Mouse (Mus musculus): ENCODE data around the gene Cyfip2.
A peak's percentile ranks its signal among the peaks of the same experiment; 100 is the strongest.

Gene Cyfip2

DNA sequence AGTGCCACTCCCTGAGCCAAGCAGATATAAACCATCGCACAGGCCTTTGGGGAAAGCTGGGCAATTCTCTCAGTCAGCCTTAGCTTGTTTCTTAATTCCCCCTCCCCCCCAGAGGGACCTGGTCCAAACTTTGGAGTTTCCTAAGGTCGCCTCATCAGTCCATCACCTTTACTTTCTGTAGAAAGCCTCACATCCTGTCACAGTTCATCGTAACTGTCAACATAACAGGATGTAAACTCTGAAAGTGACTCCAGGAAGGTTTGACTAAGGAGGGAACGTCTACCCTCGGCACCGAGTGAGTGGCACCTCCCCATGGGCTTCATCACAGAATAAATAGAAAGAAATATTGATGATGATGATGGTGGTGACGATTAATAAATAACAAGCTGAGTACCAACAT lies 4.9 kb downstream of the Cyfip2 start:
- no peak for DNase-seq

DNA sequence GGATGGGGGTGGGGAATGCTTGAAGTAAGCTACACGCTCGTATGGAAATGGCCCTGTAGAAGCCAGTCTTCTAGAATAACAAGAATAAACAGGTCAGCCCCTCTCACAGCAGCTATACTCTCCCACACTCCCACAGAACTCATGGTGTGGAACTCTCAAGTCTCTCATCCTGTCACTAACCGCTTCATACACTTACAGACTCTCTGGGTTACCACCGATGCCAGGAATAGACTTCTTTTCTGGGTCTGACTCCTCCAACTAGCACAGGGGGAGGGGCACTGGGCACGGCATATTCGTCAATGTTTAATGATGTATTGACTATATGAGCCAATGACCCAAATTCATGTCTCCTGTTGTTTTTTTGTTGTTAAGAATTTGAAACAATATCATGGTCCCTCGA lies 5.9 kb downstream of the Cyfip2 start:
- no peak for DNase-seq

DNA sequence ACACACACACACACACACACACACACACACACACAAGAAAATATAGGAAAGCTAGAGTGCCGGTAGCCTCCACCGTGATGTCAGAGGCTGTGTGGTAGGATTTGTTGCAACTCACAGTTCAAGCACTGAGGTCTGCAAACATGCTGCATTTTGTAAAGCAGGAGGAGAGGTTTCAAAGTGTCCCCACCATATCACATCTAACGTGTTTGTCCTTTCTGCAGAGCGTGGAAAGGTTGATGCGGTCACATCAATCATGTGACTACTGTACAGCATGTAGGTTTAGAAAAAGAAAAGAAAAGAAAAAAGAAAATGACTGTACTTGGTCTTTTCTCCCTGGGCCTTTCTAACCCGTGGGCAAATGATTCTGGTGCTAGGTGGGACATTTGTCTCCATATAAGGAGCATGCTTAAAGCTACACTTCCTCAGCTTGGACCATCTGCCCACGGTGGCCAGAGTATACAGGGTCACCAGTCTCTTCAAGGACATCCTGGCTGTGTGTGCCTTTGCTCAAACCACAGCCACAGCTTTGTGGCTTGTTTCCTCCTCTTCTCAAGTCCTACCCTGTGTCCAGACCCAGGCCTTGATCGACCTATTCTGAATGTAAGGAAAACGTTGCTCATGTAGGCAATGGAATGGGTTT lies 6.7 kb downstream of the Cyfip2 start:
- no peak for DNase-seq

DNA sequence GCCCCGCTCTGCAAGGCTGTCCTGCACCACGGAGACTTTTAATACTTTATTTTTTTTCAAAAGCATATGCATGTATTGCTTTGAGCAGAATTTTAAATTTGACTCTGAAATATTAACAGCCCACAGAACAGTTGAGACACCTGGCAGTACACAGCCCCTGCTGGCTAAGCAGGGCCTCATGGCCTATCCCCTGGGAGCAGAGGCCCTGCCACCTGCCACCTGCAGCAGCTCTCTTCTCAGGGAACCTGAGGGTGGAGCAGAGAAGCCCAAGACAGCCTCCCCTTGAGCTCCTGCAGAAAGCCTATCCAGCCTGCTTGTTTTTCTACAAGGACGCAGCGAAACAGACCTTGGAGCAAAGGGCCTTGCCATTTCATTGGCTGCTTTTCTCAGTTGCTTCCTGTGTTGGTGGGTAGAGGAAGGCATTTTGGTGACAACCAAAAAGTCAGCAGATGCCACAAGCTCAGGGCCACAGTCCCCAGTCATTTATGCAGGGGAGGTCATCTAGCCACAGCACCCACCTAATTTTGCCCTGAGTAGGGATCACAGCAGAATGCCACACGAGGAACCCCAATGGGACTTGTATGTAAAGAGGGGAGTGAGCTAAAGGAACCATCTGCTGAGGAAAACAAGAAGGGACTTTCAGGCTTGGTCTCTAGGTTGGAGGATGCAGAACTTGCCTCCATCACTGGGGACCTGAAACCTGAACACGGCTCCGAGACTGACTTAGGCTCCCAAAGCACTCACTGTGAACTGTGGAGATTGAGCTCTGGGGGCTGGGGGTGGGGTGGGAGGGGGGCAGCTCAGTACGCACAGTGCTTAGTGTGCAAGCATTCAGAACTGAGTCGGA lies 7.6 kb downstream of the Cyfip2 start:
- DNase-seq = no peak

DNA sequence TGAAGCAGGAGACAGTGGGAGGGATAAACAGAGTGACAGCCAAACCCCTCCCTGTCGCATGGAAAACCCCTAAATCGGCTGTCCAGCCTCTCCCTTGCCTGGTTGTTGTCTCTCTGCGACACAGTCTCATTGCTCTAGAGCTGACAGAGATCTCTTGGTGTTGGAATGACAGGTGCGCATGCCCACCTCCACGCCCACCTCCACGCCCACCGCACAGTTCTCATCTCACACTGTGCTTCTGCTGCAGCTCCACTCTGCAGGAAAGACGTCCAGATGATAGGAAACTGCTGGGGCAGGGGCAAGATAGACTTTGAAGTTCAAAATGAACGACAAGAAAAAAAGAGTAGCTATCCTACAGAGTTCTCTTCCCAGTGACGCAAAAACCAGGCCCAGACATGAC lies 8.6 kb downstream of the Cyfip2 start:
- DNase-seq = no peak

DNA sequence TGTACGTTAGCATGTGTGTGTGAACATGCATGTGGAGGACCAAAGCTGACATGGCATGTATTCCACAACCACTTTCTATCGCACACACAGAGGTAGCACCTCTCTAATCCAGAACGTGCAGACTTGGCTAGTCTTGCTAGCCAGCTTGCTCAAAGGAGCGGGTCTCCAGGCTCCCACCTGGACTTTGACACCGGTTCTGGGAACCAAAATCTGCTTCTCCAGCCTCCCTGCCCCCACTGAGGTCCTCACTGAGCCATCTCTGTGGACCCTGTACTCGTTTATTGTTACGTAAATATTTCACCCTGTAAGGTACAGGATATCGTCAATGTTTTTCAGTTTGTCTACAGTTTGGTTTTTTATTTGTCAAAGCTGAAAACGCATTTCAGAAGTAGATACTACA lies 10.2 kb downstream of the Cyfip2 start:
- DNase-seq = no peak

DNA sequence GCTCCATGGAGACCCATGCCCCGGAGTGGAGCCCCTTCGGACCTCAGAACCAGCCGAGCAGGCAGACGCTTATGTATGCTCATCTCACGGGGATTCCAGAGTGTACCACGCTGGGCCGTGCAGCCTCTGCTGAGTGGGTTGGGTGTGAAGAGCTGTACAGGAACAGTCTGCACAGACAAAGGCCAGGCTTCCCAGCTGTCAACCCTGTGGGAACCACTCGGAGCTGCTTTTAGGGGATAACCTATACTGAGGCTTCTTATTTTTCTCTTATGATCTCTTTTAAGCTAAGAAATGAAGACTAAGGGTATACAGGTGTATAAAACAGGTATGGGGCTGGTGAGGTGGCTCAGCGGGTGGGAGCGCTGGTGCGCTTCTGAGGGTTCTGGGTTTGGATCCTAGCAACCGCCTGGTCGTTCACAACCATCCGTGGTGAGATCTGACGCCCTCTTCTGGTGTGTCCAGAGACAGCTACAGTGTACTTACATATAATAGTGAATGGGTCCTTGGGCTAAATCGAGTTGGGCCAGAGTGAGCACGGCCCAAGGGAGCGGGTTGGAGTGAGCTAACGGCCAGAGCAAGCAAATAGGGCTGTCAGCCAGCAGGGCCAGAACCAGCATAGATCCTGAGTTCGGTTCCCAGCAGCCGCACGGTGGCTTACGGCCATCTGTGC lies 10.9 kb downstream of the Cyfip2 start:
- no peak for DNase-seq

DNA sequence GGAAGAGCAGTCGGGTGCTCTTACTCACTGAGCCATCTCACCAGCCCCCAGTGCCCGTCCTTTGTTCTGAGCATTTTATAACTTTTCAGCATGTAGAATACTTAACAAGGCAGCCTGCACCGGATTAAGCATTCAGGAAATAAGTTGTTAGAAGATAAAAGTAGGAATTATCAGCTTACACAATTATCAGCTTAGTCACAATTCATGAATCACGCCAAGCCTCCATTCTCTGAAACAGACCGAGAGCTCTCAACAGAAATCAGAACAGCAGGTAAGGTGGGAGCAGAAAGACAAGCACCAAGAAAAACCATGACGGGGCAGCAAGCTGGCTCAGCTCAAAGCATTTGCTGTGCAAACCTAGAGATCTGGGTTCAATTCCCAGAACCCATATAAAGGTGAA lies 12.8 kb downstream of the Cyfip2 start:
- DNase-seq = no peak

DNA sequence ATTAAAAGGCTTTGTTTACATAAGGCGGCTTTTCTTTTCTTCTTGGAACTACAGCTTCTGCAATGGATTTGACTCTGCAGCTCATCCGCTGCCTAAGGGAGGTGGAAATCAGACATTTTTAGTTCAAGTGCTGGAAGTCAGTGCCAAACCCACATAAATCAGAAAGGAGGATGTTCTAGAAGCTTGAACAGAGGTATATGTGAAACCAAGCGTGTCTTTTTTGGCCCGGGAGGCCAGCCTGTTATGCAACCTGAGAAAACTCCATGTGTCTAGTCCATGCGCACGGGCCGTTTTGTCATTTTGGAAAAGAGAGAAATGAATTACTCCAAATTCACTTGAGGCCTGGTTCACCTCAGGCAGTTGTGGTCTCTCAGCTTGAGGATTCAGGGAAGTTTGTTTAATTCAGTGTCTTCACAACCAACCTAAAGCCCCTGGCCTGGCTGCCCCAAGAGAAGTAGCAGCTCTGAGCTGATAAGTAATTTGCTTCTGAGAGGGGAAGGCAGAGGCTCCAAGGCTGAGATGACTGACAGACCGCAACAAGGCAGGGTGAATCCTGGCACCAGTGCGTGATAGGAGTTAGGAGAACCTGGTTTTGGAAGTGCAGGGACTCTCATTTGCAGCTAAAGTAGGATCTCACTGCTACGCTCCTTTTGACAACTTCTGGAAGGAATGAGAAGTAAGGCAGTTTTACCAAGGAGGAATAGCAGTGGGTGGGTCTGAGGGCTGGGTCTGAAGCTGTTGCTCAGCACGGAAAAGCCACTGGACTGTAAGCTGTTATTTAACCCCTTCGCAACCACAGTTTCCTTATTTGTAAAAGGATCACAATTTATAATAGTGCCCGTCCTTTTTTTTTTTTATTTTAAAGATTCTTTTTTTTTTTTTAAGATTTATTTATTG lies 13.5 kb downstream of the Cyfip2 start:
- DNase-seq = no peak

DNA sequence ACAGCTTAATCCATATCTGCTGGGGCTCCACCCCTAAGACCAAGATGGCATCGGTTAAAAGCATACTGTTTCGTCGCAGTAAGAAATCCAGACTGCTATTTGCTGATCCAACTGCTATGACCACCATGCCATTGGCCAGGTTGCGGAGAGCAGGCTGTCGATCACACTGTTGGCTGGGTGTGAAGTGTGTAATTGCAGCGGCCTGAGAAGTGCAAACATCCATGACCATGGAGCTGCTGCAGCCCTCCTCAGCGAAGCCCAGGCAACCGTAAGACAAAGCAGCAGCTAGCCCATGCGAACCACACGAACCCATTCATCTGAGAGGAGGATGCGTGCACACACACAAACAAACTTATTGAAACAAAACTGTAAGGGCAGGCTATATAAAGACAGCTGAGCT lies 18.3 kb downstream of the Cyfip2 start:
- no peak for DNase-seq

DNA sequence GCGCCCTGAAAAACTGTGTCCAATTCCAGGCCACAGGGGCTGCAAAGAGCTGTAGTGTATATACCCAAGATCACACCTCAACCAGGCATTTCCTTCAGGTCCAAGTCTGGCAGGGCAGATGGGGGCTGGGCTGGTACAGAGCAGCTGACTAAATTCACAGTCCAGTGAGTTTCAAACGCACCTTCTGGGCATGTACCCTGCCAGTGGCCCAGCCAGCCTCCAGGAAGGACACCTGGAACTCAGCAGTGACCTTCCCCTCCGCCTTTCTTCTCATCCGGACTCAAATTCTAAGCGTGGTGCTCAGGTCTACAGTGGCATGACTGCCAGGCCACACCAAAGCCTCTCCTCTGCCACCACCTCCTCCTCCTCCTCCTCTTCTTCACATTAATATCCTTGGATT lies 19.2 kb downstream of the Cyfip2 start:
- no peak for DNase-seq

DNA sequence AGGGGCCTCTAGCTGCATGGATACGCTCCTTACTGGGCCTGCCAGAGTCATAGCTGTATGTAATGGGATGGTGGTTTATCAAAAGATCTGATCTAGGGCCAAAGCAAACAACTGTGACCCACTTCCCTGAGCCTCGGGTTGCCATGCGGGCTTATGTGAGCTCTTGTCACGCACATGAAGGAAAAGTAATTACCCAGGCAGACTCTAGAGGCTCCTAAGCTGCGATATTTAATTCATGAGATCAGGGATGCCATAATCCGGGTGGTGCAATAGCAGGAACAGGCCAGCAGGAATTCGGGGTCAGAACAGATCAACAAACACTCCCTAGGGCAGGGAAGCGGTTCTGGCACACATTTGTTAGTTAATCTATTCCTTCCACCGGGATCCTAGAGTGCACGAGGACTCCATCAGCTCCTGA lies 21.7 kb downstream of the Cyfip2 start:
- no peak for DNase-seq

DNA sequence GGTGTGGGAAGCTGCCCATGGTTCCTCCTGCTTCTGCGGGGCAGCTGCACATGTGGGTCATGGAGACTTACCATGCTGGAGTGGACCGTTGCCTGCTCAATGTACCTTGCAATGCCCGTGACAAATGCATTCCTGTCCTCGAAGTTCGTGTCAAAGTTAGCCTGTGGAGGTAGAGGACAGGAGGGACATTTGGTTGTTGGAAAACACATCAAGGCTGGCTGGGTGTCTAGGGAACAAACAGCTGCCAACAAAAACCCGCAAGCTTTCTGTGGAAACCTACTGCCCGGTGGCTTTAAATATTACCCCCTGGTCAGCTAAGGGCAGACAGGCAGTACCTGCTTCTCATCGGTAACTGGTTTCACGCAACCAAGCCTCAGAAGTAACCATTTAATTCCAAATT lies 23.1 kb downstream of the Cyfip2 start:
- no peak for DNase-seq

DNA sequence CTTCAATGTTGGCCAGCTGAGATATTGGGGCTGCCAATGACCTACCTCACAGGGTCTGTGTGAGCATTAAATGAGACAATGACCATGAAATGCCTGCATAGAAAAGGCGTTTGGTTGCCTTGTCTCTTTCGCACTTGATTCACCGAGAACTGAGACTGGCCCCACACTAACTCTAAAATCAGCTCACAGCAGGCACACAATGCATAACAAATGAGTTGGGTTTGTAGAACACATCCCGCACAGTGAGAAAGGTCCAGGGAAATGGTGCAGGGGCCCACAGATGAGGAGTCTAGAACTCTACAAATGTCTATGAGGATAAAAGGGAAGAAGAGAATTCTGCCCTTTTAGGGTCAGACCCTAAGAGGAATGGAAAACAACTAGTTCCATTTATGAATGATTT lies 23.6 kb downstream of the Cyfip2 start:
- no peak for DNase-seq

DNA sequence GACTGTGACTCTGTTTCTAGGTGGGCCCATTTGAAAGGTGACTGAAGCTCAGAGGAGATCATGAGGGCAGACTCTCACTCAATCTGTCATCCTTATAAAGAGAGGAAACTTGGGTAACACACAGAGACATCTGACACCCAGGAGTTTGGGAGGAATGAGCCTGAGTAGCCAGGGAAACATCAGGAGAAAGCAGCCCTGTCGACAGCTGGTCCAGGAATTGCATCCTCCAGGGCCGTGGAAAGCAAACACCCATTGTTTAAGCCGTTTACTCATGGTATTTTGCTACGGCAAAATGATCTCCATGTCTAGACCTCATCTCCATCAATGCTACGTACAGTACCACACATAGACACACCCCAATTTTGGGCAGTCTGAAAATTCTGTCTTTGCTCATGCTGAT lies 24.6 kb downstream of the Cyfip2 start:
- no peak for DNase-seq

DNA sequence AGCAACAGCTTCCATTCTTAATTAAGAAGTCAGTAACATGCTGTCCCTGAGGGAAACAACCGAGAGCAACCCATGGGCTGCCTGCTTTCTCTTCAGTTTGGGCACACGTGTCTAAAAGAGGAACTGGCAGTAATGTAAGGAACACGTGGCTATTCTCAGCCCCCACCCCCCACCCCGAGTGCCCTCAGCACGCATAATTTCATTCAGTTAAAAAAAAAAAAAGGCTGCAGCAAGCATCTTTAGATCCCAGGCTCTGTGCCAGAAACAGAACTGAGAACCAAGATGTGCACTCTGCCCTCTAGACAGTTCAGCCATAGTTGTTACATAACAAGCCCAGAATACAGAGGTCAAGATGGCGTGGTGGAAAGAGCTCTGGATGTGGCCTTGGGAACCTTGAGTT lies 25.9 kb downstream of the Cyfip2 start:
- no peak for DNase-seq

DNA sequence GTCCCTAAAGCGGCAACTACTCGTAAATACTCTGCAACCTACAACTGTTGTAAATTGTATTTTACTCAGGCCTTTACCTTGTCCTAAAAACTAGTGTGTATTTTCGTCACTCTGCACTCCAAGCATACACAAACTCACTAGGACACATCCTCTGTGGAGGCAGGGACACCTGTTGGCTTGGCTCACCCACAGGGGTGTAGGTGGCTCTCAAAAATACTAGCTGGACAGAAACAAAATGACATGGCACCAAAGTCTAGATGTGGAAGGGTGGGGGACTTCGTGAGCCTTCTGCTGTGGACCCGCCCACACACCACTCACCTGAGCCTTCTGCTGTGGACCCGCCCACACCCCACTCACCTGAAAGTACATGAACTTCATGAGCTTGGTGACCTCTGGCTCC lies 28.9 kb downstream of the Cyfip2 start:
- DNase-seq = no peak

DNA sequence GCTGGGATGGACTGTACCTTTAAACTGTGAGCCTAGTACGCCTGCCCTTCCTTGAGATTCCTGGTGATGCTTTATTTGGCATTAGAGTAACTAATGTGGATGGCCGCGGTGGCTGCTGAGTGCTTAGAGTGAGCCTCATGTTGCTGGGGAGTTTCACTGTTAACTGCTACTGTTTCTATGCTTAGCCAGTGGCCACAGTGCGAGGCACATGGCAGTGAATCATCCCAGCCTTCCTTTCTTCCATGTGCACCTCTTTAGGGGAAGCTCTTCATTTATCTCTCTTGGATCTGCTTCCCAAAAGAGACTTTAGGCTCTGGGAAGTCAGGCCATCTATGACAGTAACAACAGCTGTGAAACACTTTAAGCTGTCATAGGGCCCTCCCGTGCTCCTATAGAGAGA lies 30.0 kb downstream of the Cyfip2 start:
- DNase-seq = no peak

DNA sequence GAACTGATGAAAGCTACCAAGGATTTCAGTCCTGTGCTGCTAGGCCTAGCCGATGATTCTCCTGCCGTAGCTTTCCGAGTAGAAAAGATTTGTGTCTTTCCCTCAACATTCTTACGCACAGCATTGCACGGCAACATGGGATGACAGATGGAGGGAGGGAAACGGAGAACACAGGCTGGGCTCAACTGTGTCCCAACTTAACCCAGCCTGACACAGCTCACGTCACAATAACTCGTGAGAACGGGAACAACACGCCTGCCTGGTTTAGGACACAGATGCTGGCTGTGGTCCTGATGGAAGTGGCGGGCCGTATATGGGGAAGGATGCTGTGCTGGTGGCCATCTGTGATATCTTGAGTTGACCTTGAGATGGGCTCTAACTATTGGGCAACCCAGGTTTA lies 34.0 kb downstream of the Cyfip2 start:
- DNase-seq = no peak

DNA sequence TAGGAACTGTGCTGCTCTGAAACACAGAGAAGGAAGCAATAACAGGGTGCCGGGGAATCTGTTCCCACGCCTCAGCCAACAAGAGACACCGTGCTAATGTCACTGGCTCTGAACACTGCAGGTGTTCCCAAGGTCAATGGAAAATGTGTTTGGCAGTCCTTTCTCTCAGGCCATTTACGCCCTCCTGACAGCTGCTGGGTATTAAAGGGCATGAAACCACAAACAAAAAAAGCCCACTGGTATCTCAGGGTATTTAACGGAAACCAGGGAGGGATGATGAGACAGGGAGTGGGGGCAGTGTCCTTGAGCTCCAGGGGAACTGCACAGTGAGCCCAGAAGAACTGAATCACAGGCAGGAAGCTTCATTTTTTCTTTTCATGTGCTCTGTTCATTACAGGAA lies 34.5 kb downstream of the Cyfip2 start:
- no peak for DNase-seq

DNA sequence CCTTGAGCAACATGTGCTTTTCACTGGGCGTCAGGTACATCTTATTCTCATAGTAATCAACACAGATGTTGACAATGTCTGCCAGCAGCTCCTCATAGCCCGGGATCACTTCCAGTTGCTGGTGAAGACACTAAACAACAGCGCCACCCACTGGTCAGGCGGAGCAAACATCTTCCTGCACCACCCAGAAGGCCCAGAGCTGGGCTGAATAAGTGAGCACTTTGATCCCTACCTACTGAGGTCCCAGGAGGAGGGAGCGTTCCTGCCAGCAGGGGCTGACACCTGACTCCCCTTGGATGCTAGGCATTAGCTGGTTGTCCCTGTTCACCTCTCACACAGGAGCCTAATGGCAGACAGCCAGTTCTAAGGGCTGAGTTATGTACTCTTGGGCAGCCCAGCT lies 35.9 kb downstream of the Cyfip2 start:
- peak; percentile 54 for DNase-seq

DNA sequence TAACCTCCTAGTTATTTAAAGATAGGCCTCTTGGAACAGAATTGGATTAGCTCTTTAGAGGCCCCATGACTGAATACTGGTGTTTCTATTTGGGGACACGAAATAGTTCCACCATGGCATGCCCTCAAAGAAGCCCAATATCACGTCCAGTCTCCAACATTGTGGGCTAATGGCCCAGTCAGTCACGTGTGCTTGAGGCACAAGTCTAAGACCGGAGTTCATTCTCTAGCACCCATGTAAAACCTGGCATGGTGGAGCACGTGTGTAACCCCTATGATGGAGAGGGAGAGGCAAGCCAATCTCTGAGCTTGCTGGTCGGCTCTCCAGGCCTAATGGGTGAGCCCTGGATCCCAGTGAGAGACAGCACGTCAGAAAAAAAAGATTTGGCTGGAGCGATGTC lies 36.5 kb downstream of the Cyfip2 start:
- DNase-seq = no peak

DNA sequence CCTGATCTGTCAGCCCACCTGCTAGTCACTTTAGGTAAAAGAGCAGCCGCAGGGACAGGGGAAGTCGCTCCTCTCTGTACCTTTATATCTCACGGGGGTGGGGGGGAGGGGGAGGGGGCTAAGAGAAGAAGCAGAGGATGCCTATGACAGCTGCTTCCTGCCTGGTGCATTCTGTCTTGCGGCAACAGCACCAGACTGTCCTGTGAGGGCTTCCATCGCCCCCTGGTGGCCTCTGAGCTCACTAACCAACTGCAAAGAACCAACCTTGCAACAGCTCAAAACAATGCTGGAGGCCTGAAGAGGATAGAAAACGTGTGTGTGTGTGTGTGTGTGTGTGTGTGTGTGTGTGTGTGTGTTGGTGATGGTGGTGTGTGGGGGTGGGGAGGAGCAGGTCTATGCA lies 37.4 kb downstream of the Cyfip2 start:
- DNase-seq = peak; percentile 86
